Mouse (Mus musculus): ENCODE results near the gene Gm20379. TPM values are rescaled to one million over a fixed set of nuclear protein-coding genes. Genes with fewer than 3 reads are reported as not detected.

Gm20379 gene
- total RNA-seq (2023): not detected

GRCm38 (mm10) chr13:92305680-92306079 lies at the start of gene Gm20379:
TSS of gene Gm20379 (plus strand) at chr13:92305980.

GRCm38 (mm10) chr13:92354456-92355271 lies 48.9 kb downstream of the Gm20379 start, which contains the start of the genes Dhfr and Msh3:
TSS of gene Dhfr (plus strand) at chr13:92354726.
TSS of gene Msh3 (minus strand) at chr13:92355003.

Other genes starting within 250 kb of the Gm20379 start
- 10 to 100 TPM; 14.7 to 16.9 TPM for gene Rasgrf2, start 174.3 kb upstream of the Gm20379 start, total RNA-seq (2023)
- gene Dhfr, start 48.7 kb downstream of the Gm20379 start, total RNA-seq (2023): 1 to 10 TPM; 1.8 to 1.9 TPM
- gene Msh3, start 49.0 kb downstream of the Gm20379 start, total RNA-seq (2023): 10 to 100 TPM; 45.4 to 50.4 TPM
- gene Ankrd34b, start 119.9 kb downstream of the Gm20379 start, total RNA-seq (2023): not detected
- 1 to 10 TPM; 3.0 to 4.3 TPM for gene Fam151b, start 178.0 kb downstream of the Gm20379 start, total RNA-seq (2023)
- 10 to 100 TPM; 13.9 to 19.3 TPM for gene Zfyve16, start 224.9 kb downstream of the Gm20379 start, total RNA-seq (2023)

All from T-cell, adult 66 days (primary cell).